Mouse (Mus musculus): ENCODE measurements at regions not wholly inside any gene's neighbourhood (a gene's known extent, or its start where the extent isn't known, plus 50 kb on each side); places are given as distances from the start of the nearest gene placed in this dataset.

GRCm38 (mm10) chr12:106282491-106283106 is 272.6 kb downstream of the Vrk1 start:
- no peaks in the 10 kb centered on the region for H3K4me1 ChIP-seq (ENCODE audit: control insufficient read depth, insufficient read depth, low read length)
- DNase-seq (no peak), ATAC-seq (ENCODE audit: low FRiP score, low TSS enrichment) (no peak)
- no peaks in the 10 kb centered on the region for H3K27me3 ChIP-seq (ENCODE audit: control insufficient read depth, insufficient read depth, low read length)
- H3K4me2 ChIP-seq (ENCODE audit: low read length): no peak overlapping the region
- WGBS: 66% methylated on average over 16 of the region's 16 CpGs
- H3K4me3 ChIP-seq (replicated peaks; ENCODE audit: low read depth, low read length): no peak overlapping the region
- no peak overlapping the region for H3K27ac ChIP-seq (replicated peaks; ENCODE audit: low read depth, low read length)
- H3K9ac ChIP-seq (replicated peaks; ENCODE audit: low read length): no peak overlapping the region
- no peaks in the 10 kb centered on the region for H3K36me3 ChIP-seq (ENCODE audit: control insufficient read depth, insufficient read depth, low read length)
- no peaks in the 10 kb centered on the region for H3K9me3 ChIP-seq (ENCODE audit: control insufficient read depth, low read length)

GRCm38 (mm10) chr12:106284814-106285213 is 274.8 kb downstream of the Vrk1 start:
- DNase-seq (no peak), ATAC-seq (ENCODE audit: low FRiP score, low TSS enrichment) (no peak)
- Histone ChIP-seq H3K27ac (replicated peaks; ENCODE audit: low read depth, low read length) (no peak overlapping the region), H3K4me1 (ENCODE audit: control insufficient read depth, insufficient read depth, low read length) (no peaks in the 10 kb centered on the region), H3K27me3 (ENCODE audit: control insufficient read depth, insufficient read depth, low read length) (no peaks in the 10 kb centered on the region), H3K36me3 (ENCODE audit: control insufficient read depth, insufficient read depth, low read length) (no peaks in the 10 kb centered on the region), H3K4me3 (replicated peaks; ENCODE audit: low read depth, low read length) (no peak overlapping the region), H3K9me3 (ENCODE audit: control insufficient read depth, low read length) (no peaks in the 10 kb centered on the region), H3K4me2 (ENCODE audit: low read length) (no peak overlapping the region), H3K9ac (replicated peaks; ENCODE audit: low read length) (no peak overlapping the region)
- 85% methylated on average over 8 of the region's 8 CpGs for WGBS

DNA sequence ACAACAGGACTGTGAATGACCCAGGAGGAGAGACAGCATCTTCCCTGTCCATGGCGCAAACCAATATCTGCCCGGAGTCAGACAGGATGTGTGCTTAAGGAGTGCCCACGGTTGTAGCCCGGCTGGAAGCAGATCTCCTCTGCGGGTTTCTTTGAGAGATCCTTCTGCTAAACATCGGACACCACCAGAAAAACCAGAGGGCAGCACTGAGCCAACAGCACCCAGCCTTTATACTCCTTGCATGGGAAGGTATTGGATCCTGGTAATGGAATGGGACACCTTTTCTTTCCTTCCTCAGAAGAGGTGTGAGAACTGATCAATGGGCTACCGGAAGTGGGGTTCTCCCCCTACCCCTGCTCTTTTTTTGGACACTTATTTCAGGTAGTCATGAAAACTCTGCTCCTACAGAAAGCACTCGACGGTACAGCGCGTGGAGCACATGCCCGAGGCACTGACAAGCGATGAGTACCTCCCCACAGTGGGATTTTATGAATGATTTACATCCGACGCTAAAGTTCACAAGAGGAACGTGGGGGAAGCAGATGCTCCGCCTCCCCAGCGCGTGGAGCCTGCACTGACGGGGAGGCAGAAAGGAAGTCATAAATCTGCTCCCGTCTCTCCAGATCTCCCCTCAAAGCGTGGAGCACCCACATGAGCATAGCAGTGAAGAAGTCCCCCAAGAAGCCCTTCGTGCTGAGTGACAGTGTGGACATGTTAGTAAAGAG is 278.9 kb downstream of the Vrk1 start:
- H3K9me3 ChIP-seq (ENCODE audit: control insufficient read depth, low read length): no peaks in the 10 kb centered on the region
- H3K36me3 ChIP-seq (ENCODE audit: control insufficient read depth, insufficient read depth, low read length): no peaks in the 10 kb centered on the region
- 0 out of 2 replicates have a peak, but pooled peaks cover 2% of the 10 kb centered on the region for H3K4me1 ChIP-seq (ENCODE audit: control insufficient read depth, insufficient read depth, low read length)
- no peak overlapping the region for H3K4me2 ChIP-seq (ENCODE audit: low read length)
- 78% methylated on average over 23 of the region's 23 CpGs for WGBS
- no peaks in the 10 kb centered on the region for H3K27me3 ChIP-seq (ENCODE audit: control insufficient read depth, insufficient read depth, low read length)
- H3K27ac ChIP-seq (replicated peaks; ENCODE audit: low read depth, low read length): no peak overlapping the region
- ATAC-seq (ENCODE audit: low FRiP score, low TSS enrichment): no peak
- no peak for DNase-seq
- no peak overlapping the region for H3K9ac ChIP-seq (replicated peaks; ENCODE audit: low read length)
- no peak overlapping the region for H3K4me3 ChIP-seq (replicated peaks; ENCODE audit: low read depth, low read length)

GRCm38 (mm10) chr12:106291476-106292046 is 281.5 kb downstream of the Vrk1 start:
- no peak overlapping the region for H3K9ac ChIP-seq (replicated peaks; ENCODE audit: low read length)
- ATAC-seq (ENCODE audit: low FRiP score, low TSS enrichment) (no peak), DNase-seq (no peak)
- H3K4me1 ChIP-seq (ENCODE audit: control insufficient read depth, insufficient read depth, low read length): 0 out of 2 replicates have a peak, but pooled peaks cover 2% of the 10 kb centered on the region
- no peak overlapping the region for H3K4me2 ChIP-seq (ENCODE audit: low read length)
- no peaks in the 10 kb centered on the region for H3K36me3 ChIP-seq (ENCODE audit: control insufficient read depth, insufficient read depth, low read length)
- H3K9me3 ChIP-seq (ENCODE audit: control insufficient read depth, low read length): no peaks in the 10 kb centered on the region
- no peak overlapping the region for H3K27ac ChIP-seq (replicated peaks; ENCODE audit: low read depth, low read length)
- H3K4me3 ChIP-seq (replicated peaks; ENCODE audit: low read depth, low read length): no peak overlapping the region
- 64% methylated on average over 15 of the region's 15 CpGs for WGBS
- no peaks in the 10 kb centered on the region for H3K27me3 ChIP-seq (ENCODE audit: control insufficient read depth, insufficient read depth, low read length)

DNA sequence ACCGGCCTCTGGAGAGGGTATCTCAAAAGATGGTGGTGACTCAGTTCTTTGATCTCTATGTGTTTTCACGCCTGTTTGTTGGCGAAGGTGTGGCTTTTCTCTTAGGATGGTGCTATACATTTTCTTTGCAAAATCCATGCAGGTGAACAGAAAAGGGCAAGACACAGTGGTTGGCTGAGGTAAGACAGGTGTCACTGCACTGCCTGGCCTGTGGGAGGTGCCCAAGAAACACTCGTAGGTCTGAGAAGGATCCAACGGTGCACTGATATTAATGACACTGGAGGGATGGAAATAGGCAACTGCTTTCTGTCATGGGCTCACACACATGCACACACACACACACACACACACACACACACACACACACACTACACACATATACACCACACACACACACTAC is 283.1 kb downstream of the Vrk1 start:
- H3K4me3 ChIP-seq (replicated peaks; ENCODE audit: low read depth, low read length): no peak overlapping the region
- ATAC-seq (ENCODE audit: low FRiP score, low TSS enrichment) (no peak), DNase-seq (peak; percentile 49)
- no peaks in the 10 kb centered on the region for H3K36me3 ChIP-seq (ENCODE audit: control insufficient read depth, insufficient read depth, low read length)
- no peak overlapping the region for H3K4me2 ChIP-seq (ENCODE audit: low read length)
- H3K27ac ChIP-seq (replicated peaks; ENCODE audit: low read depth, low read length): no peak overlapping the region
- WGBS: 68% methylated on average over 5 of the region's 5 CpGs
- no peaks in the 10 kb centered on the region for H3K27me3 ChIP-seq (ENCODE audit: control insufficient read depth, insufficient read depth, low read length)
- 0 out of 2 replicates have a peak, but pooled peaks cover 2% of the 10 kb centered on the region for H3K4me1 ChIP-seq (ENCODE audit: control insufficient read depth, insufficient read depth, low read length)
- no peaks in the 10 kb centered on the region for H3K9me3 ChIP-seq (ENCODE audit: control insufficient read depth, low read length)
- H3K9ac ChIP-seq (replicated peaks; ENCODE audit: low read length): no peak overlapping the region

DNA sequence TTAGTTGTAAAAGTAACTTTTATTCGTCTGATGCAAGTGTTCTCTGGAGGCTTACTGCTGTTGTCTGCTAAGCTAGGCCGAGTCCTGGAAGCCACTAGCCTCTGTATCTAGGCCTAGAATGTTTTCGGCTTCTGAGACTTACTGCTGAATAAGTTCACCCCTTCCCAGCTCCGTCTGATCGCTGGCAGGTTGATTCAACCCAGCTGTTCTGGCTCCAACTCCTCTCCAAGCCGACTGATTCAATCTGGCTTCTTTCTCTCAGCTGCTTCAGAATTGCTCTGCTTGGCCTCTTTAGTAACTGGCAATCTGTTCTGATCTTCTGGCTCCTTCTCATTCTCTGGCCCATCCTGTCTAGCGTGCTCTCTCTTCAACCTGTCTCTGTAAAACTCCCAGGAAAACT is 285.6 kb downstream of the Vrk1 start:
- ATAC-seq (ENCODE audit: low FRiP score, low TSS enrichment) (no peak), DNase-seq (no peak)
- Histone ChIP-seq H3K36me3 (ENCODE audit: control insufficient read depth, insufficient read depth, low read length) (no peaks in the 10 kb centered on the region), H3K4me2 (ENCODE audit: low read length) (no peak overlapping the region), H3K27me3 (ENCODE audit: control insufficient read depth, insufficient read depth, low read length) (no peaks in the 10 kb centered on the region), H3K9ac (replicated peaks; ENCODE audit: low read length) (no peak overlapping the region), H3K4me3 (replicated peaks; ENCODE audit: low read depth, low read length) (no peak overlapping the region), H3K9me3 (ENCODE audit: control insufficient read depth, low read length) (no peaks in the 10 kb centered on the region), H3K27ac (replicated peaks; ENCODE audit: low read depth, low read length) (no peak overlapping the region), H3K4me1 (ENCODE audit: control insufficient read depth, insufficient read depth, low read length) (0 out of 2 replicates have a peak, but pooled peaks cover 2% of the 10 kb centered on the region)
- 81% methylated on average over 7 of the region's 7 CpGs for WGBS

GRCm38 (mm10) chr12:106302617-106303016 is 292.6 kb downstream of the Vrk1 start:
- Histone ChIP-seq H3K27ac (replicated peaks; ENCODE audit: low read depth, low read length) (no peak overlapping the region), H3K4me1 (ENCODE audit: control insufficient read depth, insufficient read depth, low read length) (no peaks in the 10 kb centered on the region), H3K4me2 (ENCODE audit: low read length) (no peak overlapping the region), H3K36me3 (ENCODE audit: control insufficient read depth, insufficient read depth, low read length) (no peaks in the 10 kb centered on the region), H3K9ac (replicated peaks; ENCODE audit: low read length) (no peak overlapping the region), H3K4me3 (replicated peaks; ENCODE audit: low read depth, low read length) (no peak overlapping the region), H3K27me3 (ENCODE audit: control insufficient read depth, insufficient read depth, low read length) (no peaks in the 10 kb centered on the region), H3K9me3 (ENCODE audit: control insufficient read depth, low read length) (no peaks in the 10 kb centered on the region)
- 73% methylated on average over 8 of the region's 8 CpGs for WGBS
- ATAC-seq (ENCODE audit: low FRiP score, low TSS enrichment): no peak
- no peak for DNase-seq

GRCm38 (mm10) chr12:106308291-106308955 is 298.4 kb downstream of the Vrk1 start:
- WGBS: 79% methylated on average over 12 of the region's 12 CpGs
- no peaks in the 10 kb centered on the region for H3K9me3 ChIP-seq (ENCODE audit: control insufficient read depth, low read length)

More at GRCm38 (mm10) chr12:106308291-106308955, 298.4 kb downstream of the Vrk1 start:
- H3K36me3 ChIP-seq (ENCODE audit: control insufficient read depth, insufficient read depth, low read length): no peaks in the 10 kb centered on the region
- H3K4me1 ChIP-seq (ENCODE audit: control insufficient read depth, insufficient read depth, low read length): peaks cover 14% of the 10 kb centered on the region
- H3K27ac ChIP-seq (replicated peaks; ENCODE audit: low read depth, low read length): no peak overlapping the region
- H3K9ac ChIP-seq (replicated peaks; ENCODE audit: low read length): no peak overlapping the region
- DNase-seq (no peak), ATAC-seq (ENCODE audit: low FRiP score, low TSS enrichment) (no peak)
- no peak overlapping the region for H3K4me3 ChIP-seq (replicated peaks; ENCODE audit: low read depth, low read length)
- H3K27me3 ChIP-seq (ENCODE audit: control insufficient read depth, insufficient read depth, low read length): peaks cover 11% of the 10 kb centered on the region
- no peak overlapping the region for H3K4me2 ChIP-seq (ENCODE audit: low read length)

Measured in midbrain, embryonic 14.5 days (tissue).